Mouse (Mus musculus): ENCODE measurements around the gene Ccnl2.

- TF ChIP-seq CTCF (IDR thresholded peaks at IDR 0.05; ENCODE audit: low read depth) (no peak), EP300 (IDR thresholded peaks at IDR 0.05; ENCODE audit: low read depth) (no peak)
These were observed 50.7 kb downstream of the Ccnl2 start, which contains the start of gene Tas1r3 for GRCm38 (mm10) chr4:155863001-155863400.
